Mouse (Mus musculus) bone marrow, adult 2 months (tissue): Measurements from ENCODE around the gene Hist2h2ac. TPM values are rescaled to one million over a fixed set of nuclear protein-coding genes. Genes with fewer than 3 reads are reported as not detected.
"Not testable (repeated sequence)": the region's sequence is repeated elsewhere in the genome, so short reads cannot be mapped to it uniquely, and the experiment has no call there.

Experiments
- H3K27ac ChIP-seq: fragments of 200-500 bp; 2 replicates; pipeline ENCODE4 v1.5.1; 2012; ENCODE audit warnings: low read depth, mild to moderate bottlenecking, control low read depth, inconsistent platforms, low read length; ENCODE audit not compliant: control insufficient read depth, poor library complexity, insufficient read depth
- H3K4me1 ChIP-seq: fragments of 200-500 bp; 2 replicates; pipeline ENCODE4 v1.6.1; 2011; ENCODE audit warnings: low read length; ENCODE audit not compliant: control insufficient read depth, insufficient read depth
- H3K4me3 ChIP-seq: fragments of 200-500 bp; replicated peaks from 2 replicates; pipeline ENCODE3; 2011; ENCODE audit warnings: mild to moderate bottlenecking, low read depth, low read length, control low read depth; ENCODE audit not compliant: control insufficient read depth
- CTCF ChIP-seq: fragments of 200-500 bp; IDR thresholded peaks from 2 replicates; pipeline ENCODE4 v1.5.1; 2011; ENCODE audit warnings: low read length, control low read depth; ENCODE audit not compliant: control insufficient read depth, insufficient read depth
- POLR2A ChIP-seq: fragments of 200-500 bp; IDR thresholded peaks from 2 replicates; pipeline ENCODE4 v1.6.1; 2011; ENCODE audit warnings: low read depth, mild to moderate bottlenecking, control low read depth, low read length, borderline replicate concordance; ENCODE audit not compliant: control insufficient read depth
- WGBS: fragments of 180-500 bp; shearing (Covaris S2); methylation state at CpG from one replicate; pipeline ENCODE4 v1.1.7; 2018; 5-methylcytosine and 5-hydroxymethylcytosine counted together
- polyA plus RNA-seq: library from polyadenylated mRNA; stranded (reverse); fragments of >200 nt; gene quantifications from 2 replicates; pipeline ENCODE4 v1.2.4, GENCODE M21; 2011; ENCODE audit warnings: low replicate concordance; ENCODE audit not compliant: missing spikeins, insufficient read depth, insufficient read length

Hist2h2ac gene
- 7.5 and 25.1 TPM in 2 replicates for polyA plus RNA-seq

DNA sequence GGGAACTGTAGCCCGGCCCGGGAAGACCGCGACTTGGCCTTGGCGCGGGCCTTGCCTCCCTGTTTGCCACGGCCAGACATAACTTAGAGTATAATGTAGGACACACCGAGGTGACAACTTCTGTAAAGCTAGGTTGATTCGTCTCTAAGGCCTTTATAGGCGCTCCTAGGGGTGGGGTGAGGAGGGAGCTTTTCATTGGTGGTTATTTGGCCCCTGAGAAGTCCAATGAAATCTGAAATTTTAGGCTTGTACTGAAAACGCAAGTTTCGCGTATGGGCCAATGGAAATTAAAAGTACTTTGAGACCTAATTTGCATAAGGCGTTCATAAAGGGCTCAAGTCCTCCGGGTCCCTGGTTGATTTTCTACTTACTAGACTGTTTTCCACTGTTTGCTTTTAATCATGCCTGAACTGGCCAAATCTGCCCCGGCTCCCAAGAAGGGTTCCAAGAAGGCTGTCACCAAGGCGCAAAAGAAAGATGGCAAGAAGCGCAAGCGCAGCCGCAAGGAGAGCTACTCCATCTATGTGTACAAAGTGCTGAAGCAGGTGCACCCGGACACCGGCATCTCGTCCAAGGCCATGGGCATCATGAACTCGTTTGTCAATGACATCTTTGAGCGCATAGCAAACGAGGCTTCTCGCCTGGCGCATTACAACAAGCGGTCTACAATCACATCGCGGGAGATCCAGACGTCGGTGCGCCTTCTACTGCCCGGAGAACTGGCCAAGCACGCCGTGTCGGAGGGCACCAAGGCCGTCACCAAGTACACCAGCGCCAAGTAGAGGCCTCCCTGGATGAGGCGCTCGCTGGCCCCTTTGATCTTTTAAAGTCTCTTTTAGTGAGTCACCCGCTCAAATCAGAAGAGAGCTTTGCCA lies at the start of gene Hist2h2ac, which contains the start of gene Hist2h2be:
TSS of gene Hist2h2ac (minus strand) at position 116 of the 875 bp plus-strand sequence.
TSS of gene Hist2h2be (plus strand) at position 355 of the 875 bp plus-strand sequence.
- Histone ChIP-seq H3K4me3 (peak within 1 kb of the TSS; percentile 77), H3K27ac (peak within 1 kb of the TSS; percentile 98), H3K4me1 (peaks cover 4% of the 10 kb centered on the region)
- peak; percentile 11; the same call in 1 of the 2 replicates for TF ChIP-seq CTCF
- peak; percentile 92 for TF ChIP-seq POLR2A
- WGBS, result under 1% methylated on average over 43 of the region's 43 CpGs

DNA sequence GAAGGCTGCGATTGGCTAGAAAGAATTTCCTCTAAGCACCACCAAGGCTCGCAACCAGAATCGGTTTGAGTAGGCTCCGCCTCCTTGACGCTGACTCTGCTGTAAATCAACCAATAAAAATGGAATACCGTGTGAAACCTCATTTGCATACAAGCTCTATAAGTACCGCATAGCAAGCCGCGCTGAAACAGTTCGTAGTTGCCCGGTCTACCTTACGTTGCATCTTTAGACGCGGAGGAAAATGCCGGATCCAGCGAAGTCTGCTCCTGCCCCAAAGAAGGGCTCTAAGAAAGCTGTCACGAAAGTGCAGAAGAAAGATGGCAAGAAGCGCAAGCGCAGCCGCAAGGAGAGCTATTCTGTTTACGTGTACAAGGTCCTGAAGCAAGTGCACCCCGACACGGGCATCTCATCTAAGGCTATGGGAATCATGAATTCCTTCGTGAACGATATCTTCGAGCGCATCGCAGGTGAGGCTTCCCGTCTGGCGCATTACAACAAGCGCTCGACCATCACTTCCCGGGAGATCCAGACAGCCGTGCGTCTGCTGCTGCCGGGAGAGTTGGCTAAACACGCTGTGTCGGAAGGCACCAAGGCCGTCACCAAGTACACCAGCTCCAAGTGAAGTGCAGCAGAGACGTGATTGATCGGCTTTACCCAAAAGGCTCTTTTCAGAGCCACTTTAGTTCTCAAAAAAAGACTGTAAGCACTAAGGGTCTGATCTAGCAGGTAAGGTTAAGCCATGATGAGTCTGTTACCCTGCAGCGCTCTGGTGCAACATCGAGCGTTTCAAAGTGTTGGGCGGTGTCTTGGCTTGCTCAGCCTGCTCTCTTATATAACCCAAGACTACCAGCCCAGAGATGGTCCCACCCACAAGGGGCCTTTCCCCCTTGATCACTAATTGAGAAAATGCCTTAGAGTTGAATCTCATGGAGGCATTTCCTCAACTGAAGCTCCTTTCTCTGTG lies 49.1 kb upstream of the Hist2h2ac start, which contains the start of gene Hist2h2bb:
TSS of gene Hist2h2bb (plus strand) at position 242 of the 964 bp plus-strand sequence.
- peak within 1 kb of the TSS; percentile 98 for H3K27ac ChIP-seq
- under 1% methylated on average over 45 of the region's 45 CpGs for WGBS
- TF ChIP-seq CTCF (no peak), POLR2A (peak; percentile 93)
- peak within 1 kb of the TSS; percentile 75 for H3K4me3 ChIP-seq
- no peaks in the 10 kb centered on the region; the same call in 1 of the 2 replicates for H3K4me1 ChIP-seq

DNA sequence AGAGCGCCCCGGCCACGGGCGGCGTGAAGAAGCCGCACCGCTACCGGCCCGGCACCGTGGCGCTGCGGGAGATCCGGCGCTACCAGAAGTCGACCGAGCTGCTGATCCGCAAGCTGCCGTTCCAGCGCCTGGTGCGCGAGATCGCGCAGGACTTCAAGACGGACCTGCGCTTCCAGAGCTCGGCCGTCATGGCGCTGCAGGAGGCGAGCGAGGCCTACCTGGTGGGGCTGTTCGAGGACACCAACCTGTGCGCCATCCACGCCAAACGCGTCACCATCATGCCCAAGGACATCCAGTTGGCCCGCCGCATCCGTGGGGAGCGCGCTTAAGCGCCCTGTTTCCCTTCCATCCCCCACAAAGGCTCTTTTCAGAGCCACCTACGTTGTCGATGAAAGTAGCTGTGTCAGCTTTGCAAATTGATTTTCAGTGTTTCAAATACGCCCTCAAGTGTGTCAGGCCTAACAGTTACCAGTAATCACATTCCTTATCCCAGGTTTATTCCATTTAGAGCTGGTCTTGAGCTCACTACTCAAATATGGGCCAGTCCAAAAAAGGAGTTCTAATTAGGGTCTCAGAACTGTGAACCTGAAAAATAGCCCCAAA lies 48.2 kb upstream of the Hist2h2ac start:
- peak; percentile 95; the same call in 1 of the 2 replicates for TF ChIP-seq POLR2A
- H3K4me1 ChIP-seq, result not testable (repeated sequence)
- Histone ChIP-seq H3K27ac (peak overlapping the region; percentile 98), H3K4me3 (peak overlapping the region; percentile 64)
- WGBS, result under 1% methylated on average over 13 of the region's 44 CpGs

DNA sequence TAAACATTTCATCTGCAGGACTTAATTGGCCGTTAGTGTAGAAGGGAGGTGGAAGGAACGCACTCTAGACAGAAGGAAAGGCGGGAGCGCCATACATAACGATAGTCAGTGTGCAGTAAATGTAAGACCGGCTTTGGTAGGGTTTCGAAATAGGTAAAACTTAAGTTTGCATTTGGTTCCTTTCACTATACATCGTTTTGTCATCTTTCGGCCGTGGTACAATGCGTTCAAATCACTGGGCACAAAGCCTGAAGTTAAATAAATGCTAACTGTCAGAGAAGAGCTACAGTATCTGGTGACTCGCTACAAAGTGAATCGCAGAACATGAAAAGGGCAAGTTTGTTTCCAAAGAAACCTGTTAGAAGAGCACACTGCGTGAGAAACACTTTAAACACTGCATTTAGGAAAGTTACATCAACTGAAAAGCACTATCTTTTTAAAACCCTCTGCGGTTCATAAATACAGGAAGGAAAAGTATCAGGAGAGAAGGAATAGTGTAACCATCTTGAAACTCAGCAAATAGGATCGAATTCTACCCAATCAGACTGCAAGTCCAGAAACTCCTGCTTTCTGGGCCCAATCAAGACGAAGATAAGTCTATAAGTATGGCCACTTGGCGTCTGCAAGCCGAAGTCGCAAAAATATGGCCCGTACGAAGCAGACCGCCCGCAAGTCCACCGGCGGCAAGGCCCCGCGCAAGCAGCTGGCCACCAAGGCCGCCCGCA lies 47.5 kb upstream of the Hist2h2ac start, which contains the start of gene Hist2h3b:
TSS of gene Hist2h3b (plus strand) at position 604 of the 725 bp plus-strand sequence.
- H3K27ac ChIP-seq, result peak within 1 kb of the TSS; percentile 98
- TF ChIP-seq CTCF, result no peak
- TF ChIP-seq POLR2A, result peak; percentile 96; the same call in 1 of the 2 replicates
- peak within 1 kb of the TSS; percentile 75 for H3K4me3 ChIP-seq
- H3K4me1 ChIP-seq, result no peaks in the 10 kb centered on the region; the same call in 1 of the 2 replicates
- WGBS, result 12% methylated on average over 28 of the region's 30 CpGs

DNA sequence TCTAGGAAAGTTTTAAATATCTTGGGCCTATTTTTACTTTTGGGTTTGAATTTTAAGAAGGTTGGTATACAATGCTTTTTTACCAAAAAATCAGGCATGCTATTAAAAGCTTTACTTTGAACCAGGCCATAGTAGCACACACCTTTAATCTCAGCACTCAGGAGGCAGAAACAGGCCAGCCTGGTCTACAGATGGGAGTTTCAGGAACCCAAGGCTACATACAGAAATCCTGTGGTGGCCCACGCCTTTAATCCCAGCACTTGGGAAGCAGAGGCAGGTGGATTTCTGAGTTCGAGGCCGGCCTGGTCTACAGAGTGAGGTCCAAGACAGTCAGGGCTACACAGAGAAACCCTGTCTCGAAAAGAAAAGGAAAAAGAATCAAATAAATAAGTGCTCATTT lies 46.9 kb upstream of the Hist2h2ac start:
- no peaks in the 10 kb centered on the region; the same call in 1 of the 2 replicates for H3K4me1 ChIP-seq
- peak overlapping the region; percentile 59 for H3K27ac ChIP-seq
- no peak overlapping the region for H3K4me3 ChIP-seq
- 71% methylated on average over 4 of the region's 4 CpGs for WGBS
- no peak for TF ChIP-seq POLR2A
- no peak for TF ChIP-seq CTCF

DNA sequence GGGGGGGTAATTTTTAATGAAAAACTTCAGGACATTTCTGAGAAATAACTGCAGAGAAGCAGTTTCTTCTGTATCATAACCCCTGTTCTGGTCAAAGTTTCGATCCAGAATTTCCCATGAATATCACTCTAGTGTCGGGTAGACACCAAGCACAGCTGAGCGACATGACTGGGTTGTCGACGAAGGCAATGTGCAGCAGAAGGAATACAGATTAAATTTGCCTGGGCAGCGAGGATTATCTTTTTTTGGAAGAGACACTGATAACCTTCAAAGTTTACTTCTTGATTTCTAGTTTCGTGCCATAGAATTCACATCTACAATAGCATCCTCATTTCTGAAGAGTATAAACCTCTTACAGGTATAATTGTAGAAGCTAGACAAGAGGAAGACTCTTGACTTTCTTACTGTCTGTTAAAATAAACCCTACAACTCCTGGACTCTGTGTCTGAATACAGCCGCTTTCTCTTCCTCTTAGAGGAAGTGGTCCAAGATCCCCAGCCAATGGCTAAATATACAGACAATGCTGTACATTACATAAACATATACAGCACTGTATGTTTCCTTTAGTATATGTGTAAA lies 45.5 kb upstream of the Hist2h2ac start:
- Histone ChIP-seq H3K27ac (no peak overlapping the region), H3K4me1 (no peaks in the 10 kb centered on the region; the same call in 1 of the 2 replicates), H3K4me3 (no peak overlapping the region)
- TF ChIP-seq POLR2A (no peak), CTCF (no peak)
- WGBS, result 59% methylated on average over 8 of the region's 8 CpGs

DNA sequence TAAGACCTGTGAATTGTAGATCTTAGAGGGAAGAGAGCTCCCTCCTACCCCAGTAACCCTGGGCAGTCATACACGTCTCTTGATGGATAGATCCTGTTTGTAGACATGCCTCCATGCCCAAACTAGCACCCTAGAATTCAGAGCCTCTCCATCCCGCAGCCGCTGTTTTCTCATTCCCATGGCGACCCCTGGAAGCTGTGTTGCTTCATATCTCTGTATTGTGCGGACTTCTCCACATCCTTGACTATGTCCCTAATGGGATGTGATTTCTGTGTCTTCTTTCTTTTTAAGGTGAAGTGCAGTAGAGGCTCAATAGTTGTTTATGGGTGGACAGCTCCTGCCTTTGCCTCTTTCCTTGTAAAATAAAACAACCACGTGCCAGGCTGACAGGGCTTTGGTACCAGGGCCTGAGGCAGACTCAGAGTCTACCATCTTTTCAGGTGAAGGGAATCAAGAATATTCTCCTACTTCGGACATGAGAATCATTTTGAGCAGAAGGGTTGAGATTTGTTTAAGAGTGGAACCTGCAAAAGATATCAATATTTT lies 43.8 kb upstream of the Hist2h2ac start:
- peak overlapping the region; percentile 26 for H3K4me3 ChIP-seq
- H3K4me1 ChIP-seq, result no peaks in the 10 kb centered on the region; the same call in 1 of the 2 replicates

More for the DNA sequence above, 43.8 kb upstream of the Hist2h2ac start:
- H3K27ac ChIP-seq, result peak overlapping the region; percentile 97; the same call in 1 of the 2 replicates
- whole genome bisulfite sequencing, result 53% methylated on average over 7 of the region's 7 CpGs
- no peak for TF ChIP-seq POLR2A
- TF ChIP-seq CTCF, result no peak
